Mouse (Mus musculus) olfactory bulb, adult 2 months (tissue): ENCODE measurements around the gene Prom2. TPM values are rescaled to one million over a fixed set of nuclear protein-coding genes. Genes with fewer than 3 reads are reported as not detected.

Experiments
- H3K27ac ChIP-seq: fragments of 200-500 bp; 2 replicates; pipeline ENCODE4 v1.5.1; 2012; ENCODE audit warnings: low read depth, low read length; ENCODE audit not compliant: insufficient read depth
- H3K4me1 ChIP-seq: fragments of 200-500 bp; 2 replicates; pipeline ENCODE4 v1.6.1; 2012; ENCODE audit warnings: low read length; ENCODE audit not compliant: control insufficient read depth, insufficient read depth
- H3K4me3 ChIP-seq: fragments of 200-500 bp; 2 replicates; pipeline ENCODE4 v1.5.1; 2012; ENCODE audit warnings: mild to moderate bottlenecking, low read depth, low read length, moderate library complexity; ENCODE audit not compliant: insufficient read depth
- CTCF ChIP-seq: fragments of 200-500 bp; IDR thresholded peaks from 2 replicates; pipeline ENCODE4 v1.5.1; 2012; ENCODE audit warnings: low read depth, mild to moderate bottlenecking, low read length, moderate library complexity; ENCODE audit not compliant: insufficient read depth
- POLR2A ChIP-seq: fragments of 200-500 bp; IDR thresholded peaks from 2 replicates; pipeline ENCODE4 v1.6.1; 2012; ENCODE audit warnings: mild to moderate bottlenecking, low read depth, low read length, moderate library complexity; ENCODE audit not compliant: insufficient read depth
- WGBS: fragments of 180-500 bp; shearing (Covaris S2); methylation state at CpG from one replicate; pipeline ENCODE4 v1.1.7; 2018; 5-methylcytosine and 5-hydroxymethylcytosine counted together
- polyA plus RNA-seq: library from polyadenylated mRNA; stranded (reverse); fragments of >200 nt; gene quantifications from 2 replicates; pipeline ENCODE4 v1.2.4, GENCODE M21; 2012; ENCODE audit warnings: low replicate concordance; ENCODE audit not compliant: missing spikeins, insufficient read depth, insufficient read length

The Prom2 gene
- polyA plus RNA-seq, 1 experiment, result not detected

GRCm38 (mm10) chr2:127479763-127480162 lies 61.5 kb downstream of the Prom2 start:
- WGBS, result 83% methylated on average over 10 of the region's 10 CpGs
- Histone ChIP-seq H3K4me1 (peaks cover 33% of the 10 kb centered on the region), H3K4me3 (no peak overlapping the region), H3K27ac (no peak overlapping the region)
- no peak for TF ChIP-seq CTCF
- TF ChIP-seq POLR2A, result no peak

- no peak overlapping the region for H3K27ac ChIP-seq
- H3K4me1 ChIP-seq, result peaks cover 28% of the 10 kb centered on the region
- H3K4me3 ChIP-seq, result no peak overlapping the region
- TF ChIP-seq POLR2A (no peak), CTCF (no peak)
- 60% methylated on average over 4 of the region's 4 CpGs for WGBS
Observed at GRCm38 (mm10) chr2:127479210-127479609, 62.1 kb downstream of the Prom2 start.

Other genes starting within 250 kb of the Prom2 start
- not detected in 2 replicates for gene Dusp2, start 205.3 kb downstream of the Prom2 start, polyA plus RNA-seq
- gene Astl, start 202.8 kb downstream of the Prom2 start, polyA plus RNA-seq, result not detected in 2 replicates
- gene Adra2b, start 178.3 kb downstream of the Prom2 start, polyA plus RNA-seq, result not detected in 2 replicates
- gene Gpat2, start 116.3 kb downstream of the Prom2 start, polyA plus RNA-seq, result not detected in 2 replicates
- not detected in 2 replicates for gene Fahd2a, start 96.9 kb downstream of the Prom2 start, polyA plus RNA-seq
- not detected in 2 replicates for gene Kcnip3, start 19.4 kb downstream of the Prom2 start, polyA plus RNA-seq
- not detected in 2 replicates for gene Zfp661, start 45.6 kb upstream of the Prom2 start, polyA plus RNA-seq
- gene Mrps5, start 45.8 kb upstream of the Prom2 start, polyA plus RNA-seq, result not detected in 2 replicates
- gene Mal, start 115.2 kb upstream of the Prom2 start, polyA plus RNA-seq, result not detected in 2 replicates
- not detected in 2 replicates for gene Mall, start 188.5 kb upstream of the Prom2 start, polyA plus RNA-seq
- not detected in 2 replicates for gene Nphp1, start 247.4 kb upstream of the Prom2 start, polyA plus RNA-seq